Mouse (Mus musculus): ENCODE measurements around the gene 0610040J01Rik. TPM values are rescaled to one million over a fixed set of nuclear protein-coding genes. Genes with fewer than 3 reads are reported as not detected.

0610040J01Rik gene
- 7.0 and 7.1 TPM in 2 replicates for polyA plus RNA-seq (2012; rRNA removed)

GRCm38 (mm10) chr5:63811819-63812508, at the start of gene 0610040J01Rik:
0610040J01Rik (plus strand) TSS chr5:63812363.
- peak; percentile 76 for TF ChIP-seq CTCF (IDR thresholded peaks at IDR 0.05; ENCODE audit: extremely low read depth, insufficient read depth, low read length)
- no peak for TF ChIP-seq POLR2A (IDR thresholded peaks at IDR 0.05; ENCODE audit: extremely low read depth, insufficient read depth, low read length)
- Histone ChIP-seq H3K27ac (ENCODE audit: insufficient read depth, low read length) (no peak within 1 kb of the TSS), H3K4me3 (ENCODE audit: insufficient read depth, low read length) (peak within 1 kb of the TSS; percentile 40), H3K4me1 (ENCODE audit: control insufficient read depth, insufficient read depth, low read length) (no peaks in the 10 kb centered on the region; the same call in 1 of the 2 replicates)

GRCm38 (mm10) chr5:63765886-63766285, 46.3 kb upstream of the 0610040J01Rik start:
- TF ChIP-seq POLR2A (IDR thresholded peaks at IDR 0.05; ENCODE audit: extremely low read depth, insufficient read depth, low read length) (no peak), CTCF (IDR thresholded peaks at IDR 0.05; ENCODE audit: extremely low read depth, insufficient read depth, low read length) (no peak)
- H3K4me3 ChIP-seq (ENCODE audit: insufficient read depth, low read length) = no peak overlapping the region
- H3K4me1 ChIP-seq (ENCODE audit: control insufficient read depth, insufficient read depth, low read length) = peaks cover 3% of the 10 kb centered on the region; the same call in 1 of the 2 replicates
- H3K27ac ChIP-seq (ENCODE audit: insufficient read depth, low read length) = no peak overlapping the region

GRCm38 (mm10) chr5:63766715-63767114, 45.4 kb upstream of the 0610040J01Rik start:
- TF ChIP-seq CTCF (IDR thresholded peaks at IDR 0.05; ENCODE audit: extremely low read depth, insufficient read depth, low read length) (peak; percentile 52; the same call in 1 of the 2 replicates), POLR2A (IDR thresholded peaks at IDR 0.05; ENCODE audit: extremely low read depth, insufficient read depth, low read length) (no peak)
- no peak overlapping the region for H3K27ac ChIP-seq (ENCODE audit: insufficient read depth, low read length)
- no peak overlapping the region for H3K4me3 ChIP-seq (ENCODE audit: insufficient read depth, low read length)
- H3K4me1 ChIP-seq (ENCODE audit: control insufficient read depth, insufficient read depth, low read length) = peaks cover 3% of the 10 kb centered on the region; the same call in 1 of the 2 replicates

- Histone ChIP-seq H3K4me3 (ENCODE audit: insufficient read depth, low read length) (no peak overlapping the region), H3K4me1 (ENCODE audit: control insufficient read depth, insufficient read depth, low read length) (peaks cover 3% of the 10 kb centered on the region; the same call in 1 of the 2 replicates), H3K27ac (ENCODE audit: insufficient read depth, low read length) (no peak overlapping the region)
- TF ChIP-seq CTCF (IDR thresholded peaks at IDR 0.05; ENCODE audit: extremely low read depth, insufficient read depth, low read length) (no peak), POLR2A (IDR thresholded peaks at IDR 0.05; ENCODE audit: extremely low read depth, insufficient read depth, low read length) (no peak)
Measured at GRCm38 (mm10) chr5:63767464-63767863, 44.7 kb upstream of the 0610040J01Rik start.

GRCm38 (mm10) chr5:63768220-63768619, 43.9 kb upstream of the 0610040J01Rik start:
- H3K27ac ChIP-seq (ENCODE audit: insufficient read depth, low read length) = no peak overlapping the region
- no peak for TF ChIP-seq CTCF (IDR thresholded peaks at IDR 0.05; ENCODE audit: extremely low read depth, insufficient read depth, low read length)
- no peak for TF ChIP-seq POLR2A (IDR thresholded peaks at IDR 0.05; ENCODE audit: extremely low read depth, insufficient read depth, low read length)
- H3K4me1 ChIP-seq (ENCODE audit: control insufficient read depth, insufficient read depth, low read length) = peaks cover 3% of the 10 kb centered on the region; the same call in 1 of the 2 replicates
- H3K4me3 ChIP-seq (ENCODE audit: insufficient read depth, low read length) = no peak overlapping the region

GRCm38 (mm10) chr5:63772971-63773370, 39.2 kb upstream of the 0610040J01Rik start:
- Histone ChIP-seq H3K4me3 (ENCODE audit: insufficient read depth, low read length) (no peak overlapping the region), H3K27ac (ENCODE audit: insufficient read depth, low read length) (no peak overlapping the region), H3K4me1 (ENCODE audit: control insufficient read depth, insufficient read depth, low read length) (no peaks in the 10 kb centered on the region)
- TF ChIP-seq POLR2A (IDR thresholded peaks at IDR 0.05; ENCODE audit: extremely low read depth, insufficient read depth, low read length) (no peak), CTCF (IDR thresholded peaks at IDR 0.05; ENCODE audit: extremely low read depth, insufficient read depth, low read length) (no peak)

- H3K4me3 ChIP-seq (ENCODE audit: insufficient read depth, low read length) = no peak overlapping the region
- TF ChIP-seq POLR2A (IDR thresholded peaks at IDR 0.05; ENCODE audit: extremely low read depth, insufficient read depth, low read length) (no peak), CTCF (IDR thresholded peaks at IDR 0.05; ENCODE audit: extremely low read depth, insufficient read depth, low read length) (no peak)
- H3K4me1 ChIP-seq (ENCODE audit: control insufficient read depth, insufficient read depth, low read length) = no peaks in the 10 kb centered on the region
- H3K27ac ChIP-seq (ENCODE audit: insufficient read depth, low read length) = no peak overlapping the region
Measured at GRCm38 (mm10) chr5:63773603-63774002, 38.6 kb upstream of the 0610040J01Rik start.

- no peak for TF ChIP-seq CTCF (IDR thresholded peaks at IDR 0.05; ENCODE audit: extremely low read depth, insufficient read depth, low read length)
- TF ChIP-seq POLR2A (IDR thresholded peaks at IDR 0.05; ENCODE audit: extremely low read depth, insufficient read depth, low read length) = no peak
- no peaks in the 10 kb centered on the region for H3K4me1 ChIP-seq (ENCODE audit: control insufficient read depth, insufficient read depth, low read length)
Measured at GRCm38 (mm10) chr5:63788156-63788826, 23.9 kb upstream of the 0610040J01Rik start.

GRCm38 (mm10) chr5:63812509-63812865, 324 bp downstream of the 0610040J01Rik start:
- no peaks in the 10 kb centered on the region; the same call in 1 of the 2 replicates for H3K4me1 ChIP-seq (ENCODE audit: control insufficient read depth, insufficient read depth, low read length)
- TF ChIP-seq CTCF (IDR thresholded peaks at IDR 0.05; ENCODE audit: extremely low read depth, insufficient read depth, low read length) = no peak
- TF ChIP-seq POLR2A (IDR thresholded peaks at IDR 0.05; ENCODE audit: extremely low read depth, insufficient read depth, low read length) = no peak
- H3K4me3 ChIP-seq (ENCODE audit: insufficient read depth, low read length) = peak overlapping the region; percentile 40
- H3K27ac ChIP-seq (ENCODE audit: insufficient read depth, low read length) = no peak overlapping the region

More at GRCm38 (mm10) chr5:63788156-63788826, 23.9 kb upstream of the 0610040J01Rik start:
- no peak overlapping the region for H3K27ac ChIP-seq (ENCODE audit: insufficient read depth, low read length)
- H3K4me3 ChIP-seq (ENCODE audit: insufficient read depth, low read length) = no peak overlapping the region

Measured in cortical plate, adult 2 months (tissue).